Mouse (Mus musculus) MEL-GATA-1-ER (cell line): ENCODE data around the gene Chst8.

Experiments
- DNase-seq: peaks from one replicate; pipeline ENCODE4 v3.0.0-alpha.2; 2012; ENCODE audit warnings: low read depth; ENCODE audit errors: extremely low read depth

Chst8 gene

DNA sequence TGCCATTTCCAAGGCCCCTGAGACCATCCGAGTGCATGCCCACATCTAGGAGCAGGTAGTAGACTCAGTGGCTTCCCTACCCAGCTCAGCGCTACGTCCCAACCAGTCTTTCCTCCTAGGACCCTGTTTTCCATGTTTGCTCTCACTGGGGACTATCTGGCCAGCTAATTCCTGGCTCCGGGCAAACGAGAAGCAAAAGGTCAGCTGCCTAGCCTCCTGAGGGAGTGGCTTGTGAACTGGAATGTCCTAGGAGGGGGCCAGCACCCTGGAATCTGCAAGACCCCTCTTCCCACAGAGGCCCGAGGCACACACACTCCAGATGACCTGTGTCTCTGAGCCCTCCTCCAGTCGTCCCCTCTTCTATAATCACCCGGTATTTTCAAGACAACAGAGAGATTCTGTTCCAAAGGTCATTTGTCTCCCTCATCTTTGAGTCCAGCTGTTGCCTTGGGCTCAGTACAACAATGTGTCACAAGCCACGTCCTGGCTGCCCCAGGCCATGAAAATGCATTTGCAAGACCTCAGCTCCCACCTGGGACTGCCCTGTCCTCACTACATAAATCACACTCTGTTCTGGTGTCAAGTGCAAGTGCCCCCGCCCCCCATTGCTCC is 60.3 kb downstream of the Chst8 start:
- no peak for DNase-seq

DNA sequence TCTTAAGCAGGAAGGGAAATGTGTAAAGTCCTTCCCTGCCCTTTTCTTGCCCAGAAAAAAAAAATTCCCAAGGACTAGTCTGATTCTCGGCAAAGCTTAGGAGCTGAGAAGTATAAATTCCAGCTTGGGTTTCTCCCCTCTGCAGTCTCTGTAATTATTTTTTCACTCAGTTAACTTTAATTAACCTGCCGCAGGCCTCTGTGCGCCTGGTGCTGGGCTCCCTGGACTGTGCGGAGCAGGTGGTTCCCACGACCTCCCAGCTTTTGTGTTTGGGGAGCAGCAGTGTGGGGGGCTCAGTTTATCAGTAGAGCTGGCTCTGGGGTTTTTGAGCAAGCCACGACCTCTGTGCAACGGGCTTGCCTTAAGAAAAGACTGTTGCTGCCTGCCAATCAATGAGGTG is 62.2 kb downstream of the Chst8 start:
- DNase-seq = no peak

DNA sequence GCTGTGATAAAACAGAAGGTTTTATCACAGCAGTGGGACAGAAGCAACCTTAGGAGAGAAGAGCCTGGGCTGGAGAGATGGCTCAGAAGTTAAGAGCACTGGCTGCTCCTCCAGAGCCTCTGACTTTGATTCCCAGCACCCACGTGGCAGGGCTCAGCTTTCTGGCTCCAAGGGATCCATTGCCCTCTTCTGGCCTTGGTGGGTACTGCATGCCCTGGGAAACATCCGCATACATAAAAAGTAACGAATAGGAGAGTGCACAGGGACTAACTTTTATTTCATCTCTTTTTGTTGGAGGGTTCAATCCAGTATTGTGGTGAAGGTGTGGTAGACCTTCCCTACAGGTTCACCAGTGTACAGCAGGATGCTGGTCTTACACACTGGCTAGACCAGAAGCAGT is 62.8 kb downstream of the Chst8 start:
- no peak for DNase-seq

- no peak for DNase-seq
Measured at GRCm38 (mm10) chr7:34748501-34748900, 64.0 kb downstream of the Chst8 start.

DNA sequence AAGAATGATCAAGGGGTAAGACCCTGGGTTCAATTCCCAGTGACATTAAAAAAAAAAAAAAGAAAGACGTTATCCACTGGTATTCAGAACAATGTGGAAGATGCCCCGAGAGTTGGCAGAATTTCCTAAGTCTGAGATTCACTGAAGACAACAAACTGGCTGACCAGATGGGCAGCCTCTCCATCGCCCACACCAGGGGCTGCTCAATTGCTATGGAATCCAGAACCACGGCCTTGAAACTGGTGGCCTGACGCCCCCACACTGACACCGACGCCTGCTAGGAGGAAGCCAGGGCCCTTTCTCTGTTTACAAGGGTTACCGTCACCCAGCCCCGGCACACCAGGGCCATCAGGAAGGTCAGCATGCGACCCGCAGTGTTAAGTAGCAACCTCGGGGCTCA is 64.8 kb downstream of the Chst8 start:
- no peak for DNase-seq

- no peak for DNase-seq
Measured at GRCm38 (mm10) chr7:34746586-34746985, 65.9 kb downstream of the Chst8 start.

GRCm38 (mm10) chr7:34746165-34746564 is 66.3 kb downstream of the Chst8 start:
- DNase-seq = no peak

- no peak for DNase-seq
Measured at GRCm38 (mm10) chr7:34745426-34745825, 67.1 kb downstream of the Chst8 start.

DNA sequence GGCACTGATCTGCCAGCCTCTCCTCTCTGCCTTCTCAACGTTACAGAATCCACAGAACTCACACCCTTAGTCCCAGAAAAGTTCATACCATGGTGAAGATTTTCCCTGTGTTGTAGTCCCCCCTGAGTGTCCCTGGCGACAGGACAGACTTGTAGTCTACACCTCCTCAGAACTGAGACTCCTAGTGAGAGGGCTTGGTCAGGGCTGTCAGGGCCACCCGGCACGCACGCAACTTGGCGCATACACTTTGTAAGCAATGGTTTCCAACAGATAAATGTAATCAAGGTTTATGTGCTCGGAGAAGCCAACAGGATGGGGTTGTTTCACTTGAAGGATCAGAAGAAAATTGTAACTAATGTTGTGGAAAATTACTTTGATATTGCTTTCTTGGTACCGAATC is 67.5 kb downstream of the Chst8 start:
- no peak for DNase-seq

- no peak for DNase-seq
Measured at GRCm38 (mm10) chr7:34743411-34744085, 69.0 kb downstream of the Chst8 start.

GRCm38 (mm10) chr7:34739371-34739770 is 73.1 kb downstream of the Chst8 start:
- DNase-seq = no peak

DNA sequence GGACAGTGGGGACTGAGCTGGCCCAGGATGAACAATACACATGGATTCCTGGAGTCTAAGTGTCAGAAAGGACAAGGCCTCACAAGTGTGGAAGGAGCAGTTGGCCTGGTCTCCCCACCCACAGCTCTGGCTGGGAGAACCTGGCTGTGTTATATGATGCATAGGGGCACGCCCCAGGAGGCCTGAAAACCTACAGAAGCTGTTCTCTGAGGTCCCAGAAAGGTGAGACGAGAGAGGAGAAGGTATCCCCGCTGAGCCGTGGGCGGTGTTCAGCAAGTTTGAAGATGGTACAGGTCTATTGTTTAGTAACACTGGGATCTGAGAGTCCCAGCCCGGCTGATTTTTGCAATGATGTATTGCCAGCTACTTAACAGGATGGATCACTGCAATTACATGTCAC is 75.3 kb downstream of the Chst8 start:
- no peak for DNase-seq

GRCm38 (mm10) chr7:34734348-34734747 is 78.2 kb downstream of the Chst8 start:
- no peak for DNase-seq

- no peak for DNase-seq
Measured at GRCm38 (mm10) chr7:34728931-34729330, 83.6 kb downstream of the Chst8 start.

DNA sequence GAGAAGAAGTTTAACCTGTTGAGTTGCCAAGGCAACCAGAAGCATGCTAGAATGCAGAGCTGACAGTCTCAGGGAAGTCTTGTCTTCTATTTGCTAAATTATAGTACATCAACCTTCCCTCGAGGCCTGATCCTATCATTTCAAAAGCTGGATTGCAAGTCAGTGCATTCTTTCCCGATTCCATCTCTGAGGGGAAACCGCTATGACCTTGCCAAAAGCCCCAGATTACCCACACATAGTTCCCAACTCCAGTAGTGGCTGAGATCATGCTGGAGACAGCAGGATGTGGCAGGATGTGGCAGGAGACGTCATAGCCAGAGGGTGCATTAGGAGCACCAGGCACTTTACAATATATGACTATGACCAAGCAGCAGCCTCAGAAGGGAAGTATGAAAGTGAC is 87.3 kb downstream of the Chst8 start:
- no peak for DNase-seq

DNA sequence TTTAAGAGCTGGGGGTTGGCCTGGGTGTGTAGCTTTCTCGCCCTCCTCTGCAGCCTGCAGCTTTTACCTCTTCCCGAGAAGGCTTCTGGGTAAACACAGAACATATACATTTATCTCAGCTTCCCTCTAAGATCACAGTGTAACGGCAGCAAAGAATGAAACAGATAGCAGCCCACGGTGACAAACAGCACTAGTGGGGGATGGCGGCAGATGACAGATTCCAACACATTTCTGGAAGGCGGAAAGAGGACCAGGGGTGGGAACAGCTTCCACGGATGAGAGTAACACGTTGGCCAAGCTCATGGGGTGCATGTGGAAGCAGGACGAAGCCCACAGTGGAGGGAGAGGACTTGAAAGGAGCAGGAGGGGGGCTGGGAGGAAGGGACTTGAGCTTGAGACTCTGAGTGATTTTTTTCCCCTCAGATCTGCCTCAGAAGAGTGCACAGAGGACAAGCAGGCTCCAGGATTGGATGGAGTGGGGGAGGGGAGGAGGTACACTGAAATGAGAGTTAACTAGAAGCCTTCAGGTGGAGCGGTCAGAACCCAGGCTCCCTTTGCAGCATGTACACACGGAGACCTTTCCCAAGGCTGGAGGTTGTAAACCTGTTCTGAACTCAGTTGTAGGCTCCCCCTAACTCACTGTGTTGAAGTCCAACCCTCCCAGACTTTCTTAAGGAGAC is 89.8 kb downstream of the Chst8 start:
- DNase-seq = no peak

DNA sequence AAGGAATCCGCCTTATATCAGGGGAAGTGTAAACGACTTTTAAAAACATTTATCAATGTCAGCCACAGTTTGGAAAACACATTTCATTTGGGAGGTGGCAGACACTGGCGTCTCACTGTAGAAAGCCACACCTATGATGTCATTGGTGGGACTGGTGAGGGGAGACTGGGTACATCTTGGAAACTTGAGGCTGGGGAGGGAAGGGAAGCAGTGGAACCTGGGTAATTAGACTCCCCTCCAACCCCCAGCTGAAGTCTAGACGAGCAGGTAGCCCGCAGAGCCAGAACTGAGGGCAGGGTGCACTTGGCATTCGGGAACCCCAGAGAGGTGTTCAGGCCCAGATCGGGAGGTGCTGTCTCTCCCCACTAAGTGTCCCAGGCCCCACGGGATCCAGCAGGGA is 90.4 kb downstream of the Chst8 start:
- DNase-seq = no peak

GRCm38 (mm10) chr7:34721650-34722048 is 90.9 kb downstream of the Chst8 start:
- no peak for DNase-seq

- DNase-seq = no peak
Measured at GRCm38 (mm10) chr7:34720882-34721649, 91.4 kb downstream of the Chst8 start.

DNA sequence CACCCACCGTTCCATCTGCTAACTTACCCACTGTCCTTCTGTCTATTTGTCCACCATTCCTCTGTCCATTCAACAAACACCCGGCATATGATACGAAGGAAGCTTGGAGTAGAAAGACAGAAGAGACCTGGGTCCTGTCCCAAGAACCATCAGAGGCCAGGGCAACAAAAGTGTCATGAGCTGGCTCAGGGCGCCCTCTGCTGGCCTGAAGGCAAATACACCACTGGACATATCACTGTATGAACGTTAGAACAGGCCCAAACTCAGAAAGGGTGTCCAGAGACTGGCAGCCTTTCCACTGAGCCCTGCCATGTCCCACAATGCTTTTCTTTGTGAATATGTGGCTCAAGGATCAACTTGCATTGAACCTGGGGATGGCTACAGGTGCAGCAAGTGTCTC is 92.9 kb downstream of the Chst8 start:
- no peak for DNase-seq

DNA sequence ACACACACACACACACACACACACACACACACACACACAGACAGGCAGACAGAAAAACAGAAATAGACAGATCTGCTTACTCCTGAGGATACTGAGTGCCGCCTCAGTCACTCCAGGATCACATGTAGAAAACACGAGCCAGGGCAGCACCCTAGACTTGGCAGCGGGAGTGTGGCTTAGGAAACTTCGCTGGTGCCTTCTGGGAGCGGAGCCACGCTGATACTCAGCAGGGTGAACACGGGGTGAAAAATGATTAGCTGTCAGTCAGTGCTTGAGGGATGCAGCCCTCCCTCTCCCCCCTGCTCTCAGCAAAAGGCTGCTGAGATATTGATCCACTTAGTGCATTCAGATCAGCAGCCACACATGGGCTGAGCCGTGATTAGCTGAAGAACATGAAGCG is 93.9 kb downstream of the Chst8 start:
- DNase-seq = no peak

DNA sequence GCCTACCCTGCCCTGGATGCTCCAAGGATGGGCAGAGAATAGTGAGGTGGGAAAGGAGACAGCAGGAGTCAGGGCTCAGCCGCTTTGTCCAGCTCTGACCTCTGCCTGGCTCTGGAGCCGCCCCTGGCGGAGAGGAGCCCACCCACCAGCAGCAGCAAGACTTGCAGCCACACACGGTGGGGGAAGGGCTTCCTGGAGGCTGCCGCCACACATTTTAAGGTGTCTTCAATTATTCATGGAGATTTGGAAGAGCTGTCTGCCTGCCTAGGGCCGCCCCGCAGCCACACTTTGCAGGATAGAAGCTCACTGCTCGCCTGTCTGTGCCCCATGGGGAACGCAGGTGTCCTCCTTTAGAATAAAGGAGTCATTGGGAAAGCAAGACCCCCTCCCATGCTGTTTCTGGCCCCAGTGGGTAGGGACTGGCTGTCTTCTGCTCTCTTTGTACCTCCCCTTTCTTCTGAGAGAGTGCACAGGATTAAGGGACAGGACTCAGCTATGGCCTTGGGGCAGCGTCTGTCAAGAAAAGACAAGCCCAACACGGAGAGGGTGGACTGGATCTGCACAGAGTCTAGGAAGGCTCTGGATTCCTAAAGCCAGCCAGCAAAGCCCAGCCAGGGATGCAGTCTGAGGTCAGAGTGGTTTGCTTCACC is 95.2 kb downstream of the Chst8 start:
- no peak for DNase-seq
